23 mouse cellular contexts compared by ENCODE assay signal in genomic region chr10:127881041-127881440, GRCm38 (mm10). TPM values are rescaled to one million over a fixed set of nuclear protein-coding genes. Genes with fewer than 3 reads are reported as not detected.
DNase-seq lines count a peak whose midpoint lies in the region; ATAC-seq and TF ChIP-seq lines count a peak whose summit lies in the region.
"Had no signal": no experiment of that assay in that cellular context is flagged by ENCODE, and none has a peak within 500 bp of the region (broad histone marks: within the 10 kb centered on the region; RNA-seq: fewer than 3 reads in every experiment).

No protein-coding gene starts in this region.

- H3K4me3 ChIP-seq in lung, postnatal 0 days (ENCODE audit: low read depth, low read length) = no peak overlapping the region
- H3K4me3 ChIP-seq in ES-Bruce4 (ENCODE audit: low read depth, low read length) = no peak overlapping the region
- H3K4me3 ChIP-seq: embryonic facial prominence, embryonic 13.5 days; forebrain, embryonic 13.5 days; gastrocnemius, adult 2 months; heart, embryonic 13.5 days; hindbrain, embryonic 12.5 days had no signal

- no peaks in the 10 kb centered on the region for H3K36me3 ChIP-seq in lung, postnatal 0 days (ENCODE audit: insufficient read depth, low read length)
- H3K36me3 ChIP-seq in ES-Bruce4 (ENCODE audit: control insufficient read depth, insufficient read depth, low read length, poor library complexity, severe bottlenecking) = no peaks in the 10 kb centered on the region
- H3K36me3 ChIP-seq: embryonic facial prominence, embryonic 13.5 days; G1E; heart, embryonic 13.5 days; hindbrain, embryonic 12.5 days had no signal

- no peak for TF ChIP-seq EP300 in lung, postnatal 0 days (IDR thresholded peaks at IDR 0.05)
- no peak for TF ChIP-seq EP300 in ES-Bruce4 (IDR thresholded peaks at IDR 0.05; ENCODE audit: insufficient read depth, low read depth, low read length)

- DNase-seq in lung, postnatal 0 days (ENCODE audit: low spot score) = peak; percentile 76
- DNase-seq in lung, postnatal 4 days = no peak
- peak; percentile 59 for DNase-seq in R1 (ENCODE audit: low read depth, low spot score)
- DNase-seq in lung, postnatal 36 days = peak; percentile 55
- no peak for DNase-seq in frontal cortex, postnatal 25 days (ENCODE audit: low spot score in 2 of 2)
- no peak for DNase-seq in layer of hippocampus, adult 11-12 months (ENCODE audit: low spot score)
- DNase-seq: adrenal gland, postnatal 14 days; cerebellum, adult 11-12 months; cerebellum, adult 9-10 months; cerebellum, postnatal 25 days; forebrain, postnatal 0 days; gastrocnemius, adult 2 months; gastrocnemius, postnatal 25 days; heart, adult 11 months; heart, postnatal 36 days had no signal

- no peak overlapping the region for H3K9ac ChIP-seq in lung, postnatal 0 days (replicated peaks; ENCODE audit: low read depth)
- H3K9ac ChIP-seq in ES-Bruce4 (ENCODE audit: low read depth, poor library complexity, severe bottlenecking) = no peak overlapping the region
- H3K9ac ChIP-seq: embryonic facial prominence, embryonic 13.5 days; forebrain, embryonic 13.5 days; forebrain, postnatal 0 days; heart, embryonic 13.5 days; hindbrain, embryonic 12.5 days had no signal

- peak; percentile 46; the same call in 1 of the 2 replicates for ATAC-seq in lung, postnatal 0 days
- ATAC-seq: activated CD4-positive, CD25-positive, alpha-beta regulatory T cell, adult 4 months; forebrain, embryonic 13.5 days; forebrain, postnatal 0 days had no signal

- no peak overlapping the region for H3K4me2 ChIP-seq in lung, postnatal 0 days (replicated peaks; ENCODE audit: low read depth, low read length)
- H3K4me2 ChIP-seq: embryonic facial prominence, embryonic 13.5 days; forebrain, embryonic 13.5 days; heart, embryonic 13.5 days; hindbrain, embryonic 12.5 days had no signal

- no peaks in the 10 kb centered on the region for H3K9me3 ChIP-seq in lung, postnatal 0 days (ENCODE audit: low read length)
- H3K9me3 ChIP-seq in ES-Bruce4 (replicated peaks; ENCODE audit: control insufficient read depth, insufficient read depth, low read length, poor library complexity, severe bottlenecking) = no peaks in the 10 kb centered on the region
- H3K9me3 ChIP-seq: embryonic facial prominence, embryonic 13.5 days; forebrain, embryonic 13.5 days; G1E; heart, embryonic 13.5 days; hindbrain, embryonic 12.5 days had no signal

- H3K27ac ChIP-seq in lung, postnatal 0 days (ENCODE audit: low read length) = no peak overlapping the region
- H3K27ac ChIP-seq in ES-Bruce4 (ENCODE audit: insufficient read depth, low read length) = peak overlapping the region; percentile 30; the same call in 1 of the 2 replicates
- H3K27ac ChIP-seq: embryonic facial prominence, embryonic 13.5 days; forebrain, embryonic 13.5 days; gastrocnemius, adult 2 months; heart, embryonic 13.5 days; hindbrain, embryonic 12.5 days had no signal

- H3K4me1 ChIP-seq in lung, postnatal 0 days (ENCODE audit: insufficient read depth, low read depth, low read length) = peaks cover 11% of the 10 kb centered on the region; the same call in 1 of the 2 replicates
- H3K4me1 ChIP-seq in ES-Bruce4 (ENCODE audit: control insufficient read depth, insufficient read depth, low read length) = peaks cover 8% of the 10 kb centered on the region
- H3K4me1 ChIP-seq: embryonic facial prominence, embryonic 13.5 days; forebrain, embryonic 13.5 days; hindbrain, embryonic 12.5 days had no signal

- 64% methylated on average over 4 of the region's 4 CpGs for WGBS in lung, postnatal 0 days

- TF ChIP-seq POLR2A in ES-Bruce4 (IDR thresholded peaks at IDR 0.05; ENCODE audit: insufficient read depth, low read length) = no peak

- H3K27me3 ChIP-seq in lung, postnatal 0 days (replicated peaks; ENCODE audit: insufficient read depth, low read length) = no peaks in the 10 kb centered on the region
- no peaks in the 10 kb centered on the region for H3K27me3 ChIP-seq in ES-Bruce4 (ENCODE audit: control insufficient read depth, insufficient read depth, low read length, poor library complexity, severe bottlenecking)
- H3K27me3 ChIP-seq: embryonic facial prominence, embryonic 13.5 days; forebrain, embryonic 13.5 days; heart, embryonic 13.5 days; hindbrain, embryonic 12.5 days had no signal

- TF ChIP-seq CTCF in lung, postnatal 0 days (IDR thresholded peaks at IDR 0.05) = peak; percentile 34; the same call in 1 of the 2 replicates
- no peak for TF ChIP-seq CTCF in ES-Bruce4 (IDR thresholded peaks at IDR 0.05; ENCODE audit: low read depth, low read length)

RNA-seq across cellular contexts. Expression of gene Rdh7, which starts 7.6 kb away (rescaled TPM):
- not detected in 2 replicates for polyA plus RNA-seq in lung, postnatal 0 days (2015; fragmentation: Nextera tagmentation; extraction: Ambion mirVana)
- polyA plus RNA-seq in ES-Bruce4 (2011; ENCODE audit: insufficient read depth, insufficient read length, low read depth, missing spikeins) = not detected in 2 replicates
- polyA plus RNA-seq: activated CD4-positive, CD25-positive, alpha-beta regulatory T cell, adult 4 months; embryonic facial prominence, embryonic 13.5 days; forebrain, embryonic 13.5 days; forebrain, postnatal 0 days; G1E; heart, embryonic 13.5 days; heart, postnatal 0 days; hindbrain, embryonic 12.5 days had no signal

RNA-seq across cellular contexts. Expression of gene Rdh16f2, which starts 14.8 kb away (rescaled TPM):
- polyA plus RNA-seq in lung, postnatal 0 days (2015; fragmentation: Nextera tagmentation; extraction: Ambion mirVana) = not detected in 2 replicates
- not detected in 2 replicates for polyA plus RNA-seq in ES-Bruce4 (2011; ENCODE audit: insufficient read depth, insufficient read length, low read depth, missing spikeins)
- polyA plus RNA-seq: activated CD4-positive, CD25-positive, alpha-beta regulatory T cell, adult 4 months; embryonic facial prominence, embryonic 13.5 days; forebrain, embryonic 13.5 days; forebrain, postnatal 0 days; heart, embryonic 13.5 days; heart, postnatal 0 days; hindbrain, embryonic 12.5 days had no signal

RNA-seq across cellular contexts. Expression of gene Sdr9c7, which starts 17.3 kb away (rescaled TPM):
- polyA plus RNA-seq in lung, postnatal 0 days (2015; fragmentation: Nextera tagmentation; extraction: Ambion mirVana) = not detected in 2 replicates
- not detected in 2 replicates for polyA plus RNA-seq in ES-Bruce4 (2011; ENCODE audit: insufficient read depth, insufficient read length, low read depth, missing spikeins)
- polyA plus RNA-seq: activated CD4-positive, CD25-positive, alpha-beta regulatory T cell, adult 4 months; forebrain, embryonic 13.5 days; forebrain, postnatal 0 days; G1E; heart, embryonic 13.5 days; heart, postnatal 0 days; hindbrain, embryonic 12.5 days had no signal

RNA-seq across cellular contexts. Expression of gene Rdh19, which starts 31.3 kb away (rescaled TPM):
- not detected in 2 replicates for polyA plus RNA-seq in lung, postnatal 0 days (2015; fragmentation: Nextera tagmentation; extraction: Ambion mirVana)
- polyA plus RNA-seq in ES-Bruce4 (2011; ENCODE audit: insufficient read depth, insufficient read length, low read depth, missing spikeins) = not detected in 2 replicates
- polyA plus RNA-seq: activated CD4-positive, CD25-positive, alpha-beta regulatory T cell, adult 4 months; embryonic facial prominence, embryonic 13.5 days; forebrain, embryonic 13.5 days; forebrain, postnatal 0 days; G1E; heart, embryonic 13.5 days; heart, postnatal 0 days; hindbrain, embryonic 12.5 days had no signal

Comparison
In these comparisons a context has a peak if more than half of its experiments do, and no peak if none do; other contexts are left out.
1. DNase-seq: peak in lung, postnatal 0 days (single experiment), R1 (single experiment) and lung, postnatal 36 days (single experiment); none in lung, postnatal 4 days (0 of 2), frontal cortex, postnatal 25 days (0 of 2) and layer of hippocampus, adult 11-12 months (single experiment).